Mouse (Mus musculus) testis, adult 2 months (tissue): Measurements from ENCODE around the gene Ptpre. TPM values are rescaled to one million over a fixed set of nuclear protein-coding genes. Genes with fewer than 3 reads are reported as not detected.
"Not testable (repeated sequence)": the region's sequence is repeated elsewhere in the genome, so short reads cannot be mapped to it uniquely, and the experiment has no call there.

Experiments
- H3K27ac ChIP-seq: fragments of 200-500 bp; 2 replicates; pipeline ENCODE4 v1.5.1; 2012; ENCODE audit warnings: low read depth, low read length; ENCODE audit not compliant: control insufficient read depth, insufficient read depth
- H3K27me3 ChIP-seq: fragments of 200-500 bp; 2 replicates; pipeline ENCODE4 v1.6.1; 2012; ENCODE audit warnings: mild to moderate bottlenecking, low read length, moderate library complexity; ENCODE audit not compliant: control insufficient read depth, insufficient read depth
- H3K36me3 ChIP-seq: fragments of 200-500 bp; 2 replicates; pipeline ENCODE4 v1.6.1; 2012; ENCODE audit warnings: mild to moderate bottlenecking, low read length; ENCODE audit not compliant: control insufficient read depth, insufficient read depth
- H3K4me1 ChIP-seq: fragments of 200-500 bp; 2 replicates; pipeline ENCODE4 v1.6.1; 2012; ENCODE audit warnings: low read length; ENCODE audit not compliant: control insufficient read depth, insufficient read depth
- H3K4me3 ChIP-seq: fragments of 200-500 bp; 2 replicates; pipeline ENCODE4 v1.5.1; 2012; ENCODE audit warnings: low read depth, mild to moderate bottlenecking, low read length, moderate library complexity, mixed read lengths; ENCODE audit not compliant: control insufficient read depth
- CTCF ChIP-seq: fragments of 200-500 bp; IDR thresholded peaks from 2 replicates; pipeline ENCODE4 v1.5.1; 2012; ENCODE audit warnings: low read depth, mild to moderate bottlenecking, inconsistent platforms, low read length, moderate library complexity; ENCODE audit not compliant: control insufficient read depth, insufficient read depth, insufficient replicate concordance
- POLR2A ChIP-seq: fragments of 200-500 bp; IDR thresholded peaks from 2 replicates; pipeline ENCODE4 v1.6.1; 2012; ENCODE audit warnings: low read depth, mild to moderate bottlenecking, inconsistent platforms, low read length, moderate library complexity; ENCODE audit not compliant: control insufficient read depth
- polyA plus RNA-seq: library from polyadenylated mRNA; depleted of rRNA; stranded (reverse); fragments of >200 nt; gene quantifications from 2 replicates; pipeline ENCODE4 v1.2.3, GENCODE M21; 2012

The Ptpre gene
- polyA plus RNA-seq, 1 experiment = 7.2 TPM

GRCm38 (mm10) chr7:135609028-135609427 is 71.7 kb downstream of the Ptpre start:
- TF ChIP-seq POLR2A (no peak), CTCF (no peak)

GRCm38 (mm10) chr7:135609655-135610054 is 72.4 kb downstream of the Ptpre start:
- Histone ChIP-seq H3K4me1 (peaks cover 2% of the 10 kb centered on the region), H3K36me3 (no peaks in the 10 kb centered on the region), H3K4me3 (no peak overlapping the region), H3K27me3 (no peaks in the 10 kb centered on the region), H3K27ac (no peak overlapping the region)
- TF ChIP-seq CTCF (no peak), POLR2A (no peak)

More at GRCm38 (mm10) chr7:135609028-135609427, 71.7 kb downstream of the Ptpre start:
- Histone ChIP-seq H3K27ac (peak overlapping the region; percentile 25; the same call in 1 of the 2 replicates), H3K4me1 (peaks cover 2% of the 10 kb centered on the region), H3K36me3 (no peaks in the 10 kb centered on the region), H3K4me3 (no peak overlapping the region), H3K27me3 (no peaks in the 10 kb centered on the region)

GRCm38 (mm10) chr7:135612276-135612675 is 75.0 kb downstream of the Ptpre start:
- TF ChIP-seq POLR2A = no peak
- TF ChIP-seq CTCF = no peak
- Histone ChIP-seq H3K36me3 (no peaks in the 10 kb centered on the region), H3K27ac (no peak overlapping the region)

GRCm38 (mm10) chr7:135612801-135613200 is 75.5 kb downstream of the Ptpre start:
- Histone ChIP-seq H3K4me1 (peaks cover 2% of the 10 kb centered on the region), H3K27ac (no peak overlapping the region), H3K27me3 (no peaks in the 10 kb centered on the region), H3K36me3 (no peaks in the 10 kb centered on the region), H3K4me3 (no peak overlapping the region)
- no peak for TF ChIP-seq CTCF

More at GRCm38 (mm10) chr7:135612276-135612675, 75.0 kb downstream of the Ptpre start:
- Histone ChIP-seq H3K4me1 (peaks cover 2% of the 10 kb centered on the region), H3K4me3 (no peak overlapping the region), H3K27me3 (no peaks in the 10 kb centered on the region)

- H3K36me3 ChIP-seq = no peaks in the 10 kb centered on the region
- H3K27me3 ChIP-seq = no peaks in the 10 kb centered on the region
- TF ChIP-seq CTCF (no peak), POLR2A (no peak)
- no peak overlapping the region for H3K27ac ChIP-seq
- H3K4me1 ChIP-seq = peaks cover 2% of the 10 kb centered on the region
- no peak overlapping the region for H3K4me3 ChIP-seq
Measured at GRCm38 (mm10) chr7:135613380-135613779, 76.1 kb downstream of the Ptpre start.

- Histone ChIP-seq H3K36me3 (no peaks in the 10 kb centered on the region), H3K27ac (no peak overlapping the region), H3K4me1 (no peaks in the 10 kb centered on the region), H3K4me3 (no peak overlapping the region), H3K27me3 (no peaks in the 10 kb centered on the region)
- TF ChIP-seq POLR2A (no peak), CTCF (no peak)
Measured at GRCm38 (mm10) chr7:135614892-135615291, 77.6 kb downstream of the Ptpre start.

- H3K27me3 ChIP-seq, H3K27ac ChIP-seq, H3K36me3 ChIP-seq, H3K4me3 ChIP-seq, H3K4me1 ChIP-seq: not testable (repeated sequence)
Measured at GRCm38 (mm10) chr7:135616479-135616878, 79.2 kb downstream of the Ptpre start.

- H3K36me3 ChIP-seq = no peaks in the 10 kb centered on the region
- H3K4me3 ChIP-seq = no peak overlapping the region
- H3K27ac ChIP-seq = no peak overlapping the region
- TF ChIP-seq POLR2A (no peak), CTCF (no peak)
- H3K4me1 ChIP-seq = no peaks in the 10 kb centered on the region; the same call in 1 of the 2 replicates
- H3K27me3 ChIP-seq = no peaks in the 10 kb centered on the region
Measured at GRCm38 (mm10) chr7:135617776-135618175, 80.5 kb downstream of the Ptpre start.
